Mouse (Mus musculus) heart, postnatal 0 days (tissue): ENCODE results near the gene Mitd1. TPM values are rescaled to one million over a fixed set of nuclear protein-coding genes. Genes with fewer than 3 reads are reported as not detected.

ENCODE experiments used
- ATAC-seq: fragments of 200-750 bp; cut with Nextera tagmentation; 2 replicates; pipeline ENCODE4 v1.8.0; 2017; ENCODE audit warnings: low read depth, moderate number of reproducible peaks, moderate library complexity; ENCODE audit not compliant: insufficient read depth
- DNase-seq: peaks from one replicate; pipeline ENCODE4 v3.0.0-alpha.2; 2016; ENCODE audit warnings: low spot score
- H3K27ac ChIP-seq: fragments of 300-500 bp; sonication (generic); 2 replicates; pipeline ENCODE4 v1.5.1; 2014; ENCODE audit warnings: low read depth, mild to moderate bottlenecking
- H3K27me3 ChIP-seq: fragments of 300-500 bp; sonication (generic); 2 replicates; pipeline ENCODE4 v1.6.1; 2014; ENCODE audit warnings: low read length, mixed read lengths; ENCODE audit not compliant: control insufficient read depth, insufficient read depth
- H3K36me3 ChIP-seq: fragments of 300-500 bp; sonication (generic); replicated peaks from 2 replicates; pipeline ENCODE4 v1.6.1; 2014; ENCODE audit warnings: low read length, mixed read lengths; ENCODE audit not compliant: control insufficient read depth, insufficient read depth
- H3K4me1 ChIP-seq: fragments of 300-500 bp; sonication (generic); 2 replicates; pipeline ENCODE4 v1.6.1; 2014; ENCODE audit warnings: antibody characterized with exemption; ENCODE audit not compliant: control insufficient read depth, insufficient read depth
- H3K4me2 ChIP-seq: fragments of 300-500 bp; sonication (generic); 2 replicates; pipeline ENCODE4 v1.6.1; 2014; ENCODE audit warnings: low read depth, mild to moderate bottlenecking, low read length, moderate library complexity
- H3K4me3 ChIP-seq: fragments of 300-500 bp; sonication (generic); 2 replicates; pipeline ENCODE4 v1.5.1; 2014; ENCODE audit warnings: low read depth, low read length
- H3K9ac ChIP-seq: fragments of 300-500 bp; sonication (generic); replicated peaks from 2 replicates; pipeline ENCODE4 v1.6.1; 2014; ENCODE audit warnings: low read depth, low read length, mixed read lengths
- H3K9me3 ChIP-seq: fragments of 300-500 bp; sonication (generic); replicated peaks from 2 replicates; pipeline ENCODE4 v1.6.1; 2016; ENCODE audit warnings: low read length; ENCODE audit not compliant: control insufficient read depth
- CTCF ChIP-seq: IDR thresholded peaks from 2 replicates; pipeline ENCODE4 v1.5.1; 2016; ENCODE audit warnings: antibody characterized with exemption, control low read depth, low read depth
- EP300 ChIP-seq: IDR thresholded peaks from 2 replicates; pipeline ENCODE4 v1.6.1; 2016; ENCODE audit warnings: antibody characterized with exemption, low read depth
- WGBS: fragments of 180-500 bp; shearing (Covaris S2); extraction: QIAGEN DNeasy Blood & Tissue Kit; methylation state at CpG from one replicate; pipeline ENCODE4 v1.1.7; 2014; 5-methylcytosine and 5-hydroxymethylcytosine counted together
- polyA plus RNA-seq: library from polyadenylated mRNA; unstranded; fragments of >200 nt; fragmentation: Nextera tagmentation; extraction: Ambion mirVana; gene quantifications from 2 replicates; pipeline ENCODE4 v1.2.1, GENCODE M21; 2015
- total RNA-seq: library from RNA; depleted of rRNA; stranded (reverse); fragments of >200 nt; gene quantifications from 2 replicates; pipeline ENCODE4 v1.2.3, GENCODE M21; 2014; ENCODE audit warnings: low replicate concordance

Mitd1 gene
- total and polyA plus RNA-seq, 2 experiments from 2014 or later, result 0.34 to 8.6 TPM

GRCm38 (mm10) chr1:37891400-37891799, 1.2 kb upstream of the Mitd1 start:
- peak overlapping the region; percentile 71; the same call in 1 of the 2 replicates for H3K9ac ChIP-seq
- H3K36me3 ChIP-seq, result peaks cover 28% of the 10 kb centered on the region
- 50% methylated on average over 3 of the region's 3 CpGs for WGBS
- H3K4me2 ChIP-seq, result peak overlapping the region; percentile 70
- peaks cover 14% of the 10 kb centered on the region for H3K4me1 ChIP-seq
- no peaks in the 10 kb centered on the region for H3K9me3 ChIP-seq
- peak overlapping the region; percentile 69 for H3K4me3 ChIP-seq
- H3K27ac ChIP-seq, result no peak overlapping the region
- no peak for ATAC-seq
- H3K27me3 ChIP-seq, result no peaks in the 10 kb centered on the region
- DNase-seq, result peak; percentile 7
- TF ChIP-seq CTCF (peak; percentile 38), EP300 (no peak)

- Histone ChIP-seq H3K4me2 (peak overlapping the region; percentile 70), H3K27me3 (no peaks in the 10 kb centered on the region), H3K4me1 (peaks cover 14% of the 10 kb centered on the region), H3K4me3 (peak overlapping the region; percentile 69), H3K27ac (no peak overlapping the region), H3K36me3 (peaks cover 11% of the 10 kb centered on the region), H3K9ac (peak overlapping the region; percentile 71; the same call in 1 of the 2 replicates), H3K9me3 (no peaks in the 10 kb centered on the region)
- DNase-seq (no peak), ATAC-seq (no peak)
- 80% methylated on average over 7 of the region's 7 CpGs for WGBS
- TF ChIP-seq CTCF, result no peak
- no peak for TF ChIP-seq EP300
Observed at GRCm38 (mm10) chr1:37889206-37889605, 1.0 kb downstream of the Mitd1 start.

- peaks cover 6% of the 10 kb centered on the region; the same call in 1 of the 2 replicates for H3K4me1 ChIP-seq
- no peak overlapping the region for H3K4me3 ChIP-seq
- no peaks in the 10 kb centered on the region for H3K27me3 ChIP-seq
- DNase-seq (no peak), ATAC-seq (no peak)
- WGBS, result 74% methylated on average over 4 of the region's 4 CpGs
- TF ChIP-seq EP300, result no peak
- no peak for TF ChIP-seq CTCF
- no peak overlapping the region for H3K9ac ChIP-seq
- peaks cover 40% of the 10 kb centered on the region for H3K36me3 ChIP-seq
- H3K9me3 ChIP-seq, result no peaks in the 10 kb centered on the region
- no peak overlapping the region for H3K4me2 ChIP-seq
- no peak overlapping the region for H3K27ac ChIP-seq
Observed at GRCm38 (mm10) chr1:37884451-37884850, 5.8 kb downstream of the Mitd1 start.

GRCm38 (mm10) chr1:37883411-37883810, 6.8 kb downstream of the Mitd1 start:
- Histone ChIP-seq H3K4me3 (no peak overlapping the region), H3K36me3 (peaks cover 47% of the 10 kb centered on the region), H3K27me3 (no peaks in the 10 kb centered on the region), H3K4me1 (no peaks in the 10 kb centered on the region), H3K9me3 (no peaks in the 10 kb centered on the region), H3K9ac (no peak overlapping the region), H3K4me2 (no peak overlapping the region), H3K27ac (no peak overlapping the region)
- no peak for ATAC-seq
- no peak for DNase-seq
- TF ChIP-seq EP300 (no peak), CTCF (no peak)
- 86% methylated on average over 4 of the region's 4 CpGs for whole genome bisulfite sequencing

- no peak overlapping the region for H3K4me3 ChIP-seq
- no peak overlapping the region for H3K4me2 ChIP-seq
- 90% methylated on average over 13 of the region's 13 CpGs for WGBS
- no peak overlapping the region for H3K9ac ChIP-seq
- no peaks in the 10 kb centered on the region for H3K27me3 ChIP-seq
- peaks cover 71% of the 10 kb centered on the region for H3K36me3 ChIP-seq
- peaks cover 4% of the 10 kb centered on the region; the same call in 1 of the 2 replicates for H3K4me1 ChIP-seq
- no peaks in the 10 kb centered on the region for H3K9me3 ChIP-seq
- TF ChIP-seq CTCF (no peak), EP300 (no peak)
- DNase-seq, result no peak
- no peak for ATAC-seq
- H3K27ac ChIP-seq, result no peak overlapping the region
Observed at GRCm38 (mm10) chr1:37877736-37878460, 12.3 kb downstream of the Mitd1 start.

- Histone ChIP-seq H3K36me3 (peaks cover 34% of the 10 kb centered on the region), H3K27ac (no peak overlapping the region), H3K4me1 (peaks cover 9% of the 10 kb centered on the region), H3K4me3 (no peak overlapping the region), H3K4me2 (peak overlapping the region; percentile 77; the same call in 1 of the 2 replicates), H3K9ac (no peak overlapping the region), H3K27me3 (no peaks in the 10 kb centered on the region), H3K9me3 (no peaks in the 10 kb centered on the region)
- ATAC-seq, result no peak
- TF ChIP-seq EP300, result no peak
- no peak for TF ChIP-seq CTCF
- 76% methylated on average over 4 of the region's 4 CpGs for WGBS
- no peak for DNase-seq
Observed at GRCm38 (mm10) chr1:37873157-37873556, 17.1 kb downstream of the Mitd1 start.
